ENCODE assay signal across 14 mouse cellular contexts in genomic region chr8:87918004-87918403, GRCm38 (mm10). TPM values are rescaled to one million over a fixed set of nuclear protein-coding genes. Genes with fewer than 3 reads are reported as not detected.
DNase-seq lines count a peak whose midpoint lies in the region; ATAC-seq and TF ChIP-seq lines count a peak whose summit lies in the region.
"Had no signal": no experiment of that assay in that cellular context is flagged by ENCODE, and none has a peak within 500 bp of the region (broad histone marks: within the 10 kb centered on the region; RNA-seq: fewer than 3 reads in every experiment).

No protein-coding gene starts in this region.

- no peaks in the 10 kb centered on the region for H3K27me3 ChIP-seq in embryonic facial prominence, embryonic 11.5 days (ENCODE audit: control insufficient read depth, insufficient read depth, low read length)
- H3K27me3 ChIP-seq in midbrain, embryonic 12.5 days = no peaks in the 10 kb centered on the region
- no peaks in the 10 kb centered on the region for H3K27me3 ChIP-seq in liver, embryonic 12.5 days (replicated peaks)
- H3K27me3 ChIP-seq: embryonic facial prominence, embryonic 15.5 days had no signal

- peak; percentile 31 to 32 for DNase-seq in left cerebral cortex, adult 2 months (ENCODE audit: extremely low spot score in 1 of 2, low spot score in 2 of 2)
- no peak for DNase-seq in left cerebral cortex, adult 8-10 months (ENCODE audit: low spot score in 2 of 2)
- DNase-seq in embryonic facial prominence, embryonic 11.5 days (ENCODE audit: low spot score) = no peak
- DNase-seq in gastrocnemius, postnatal 10 days = peak; percentile 58
- no peak for DNase-seq in urinary bladder, adult 18-20 months (ENCODE audit: low spot score in 2 of 2)
- DNase-seq in kidney, adult 18-20 months = no peak
- DNase-seq: heart, adult 18-20 months; spleen, adult 18-20 months had no signal

- H3K4me1 ChIP-seq in embryonic facial prominence, embryonic 11.5 days (ENCODE audit: control insufficient read depth, insufficient read depth, low read length) = peaks cover 10% of the 10 kb centered on the region
- H3K4me1 ChIP-seq in midbrain, embryonic 12.5 days = peaks cover 27% of the 10 kb centered on the region
- H3K4me1 ChIP-seq in liver, embryonic 12.5 days = peaks cover 6% of the 10 kb centered on the region; the same call in 1 of the 2 replicates

- ATAC-seq in embryonic facial prominence, embryonic 11.5 days (replicated peaks; ENCODE audit: insufficient number of reproducible peaks, low FRiP score, low TSS enrichment, low read depth) = no peak
- no peak for ATAC-seq in midbrain, embryonic 12.5 days (ENCODE audit: low FRiP score, low read depth)
- no peak for ATAC-seq in liver, embryonic 12.5 days

- H3K9me3 ChIP-seq in embryonic facial prominence, embryonic 11.5 days (replicated peaks; ENCODE audit: control insufficient read depth, low read length) = no peaks in the 10 kb centered on the region
- H3K9me3 ChIP-seq in midbrain, embryonic 12.5 days = no peaks in the 10 kb centered on the region
- H3K9me3 ChIP-seq in liver, embryonic 12.5 days (replicated peaks) = no peaks in the 10 kb centered on the region
- H3K9me3 ChIP-seq: embryonic facial prominence, embryonic 15.5 days had no signal

- H3K4me2 ChIP-seq in embryonic facial prominence, embryonic 11.5 days (ENCODE audit: low read depth, low read length) = no peak overlapping the region
- no peak overlapping the region for H3K4me2 ChIP-seq in midbrain, embryonic 12.5 days (replicated peaks)
- H3K4me2 ChIP-seq in liver, embryonic 12.5 days = no peak overlapping the region
- H3K4me2 ChIP-seq: embryonic facial prominence, embryonic 15.5 days had no signal

- intact Hi-C loops in left cerebral cortex, adult 2 months (cut with DNase I) = no loop called here

- no peak for TF ChIP-seq CTCF in left cerebral cortex, adult 2 months (IDR thresholded peaks at IDR 0.05)

- peak overlapping the region; percentile 26; the same call in 1 of the 2 replicates for H3K9ac ChIP-seq in embryonic facial prominence, embryonic 11.5 days (replicated peaks; ENCODE audit: low read length)
- H3K9ac ChIP-seq in midbrain, embryonic 12.5 days (replicated peaks) = no peak overlapping the region
- H3K9ac ChIP-seq in liver, embryonic 12.5 days = no peak overlapping the region
- H3K9ac ChIP-seq: embryonic facial prominence, embryonic 15.5 days; liver, embryonic 14.5 days had no signal

- H3K27ac ChIP-seq in left cerebral cortex, adult 2 months = no peak overlapping the region
- H3K27ac ChIP-seq in embryonic facial prominence, embryonic 11.5 days (replicated peaks; ENCODE audit: low read depth, low read length) = no peak overlapping the region
- H3K27ac ChIP-seq in midbrain, embryonic 12.5 days (replicated peaks) = peak overlapping the region; percentile 35
- H3K27ac ChIP-seq in liver, embryonic 12.5 days = no peak overlapping the region
- H3K27ac ChIP-seq: embryonic facial prominence, embryonic 15.5 days; kidney, postnatal 0 days; liver, embryonic 14.5 days had no signal

- no peak overlapping the region for H3K4me3 ChIP-seq in left cerebral cortex, adult 2 months
- H3K4me3 ChIP-seq in embryonic facial prominence, embryonic 11.5 days (ENCODE audit: low read depth, low read length) = no peak overlapping the region
- H3K4me3 ChIP-seq in midbrain, embryonic 12.5 days = no peak overlapping the region
- no peak overlapping the region for H3K4me3 ChIP-seq in liver, embryonic 12.5 days
- H3K4me3 ChIP-seq: embryonic facial prominence, embryonic 15.5 days had no signal

- no peaks in the 10 kb centered on the region for H3K36me3 ChIP-seq in embryonic facial prominence, embryonic 11.5 days (replicated peaks; ENCODE audit: control insufficient read depth, insufficient read depth, low read depth, low read length)
- H3K36me3 ChIP-seq in midbrain, embryonic 12.5 days = no peaks in the 10 kb centered on the region
- no peaks in the 10 kb centered on the region for H3K36me3 ChIP-seq in liver, embryonic 12.5 days
- H3K36me3 ChIP-seq: embryonic facial prominence, embryonic 15.5 days; G1E had no signal

- WGBS in embryonic facial prominence, embryonic 11.5 days = 53% methylated on average over 5 of the region's 5 CpGs
- WGBS in midbrain, embryonic 12.5 days = 63% methylated on average over 5 of the region's 5 CpGs
- WGBS in liver, embryonic 12.5 days (ENCODE audit: insufficient replicate concordance) = 48% methylated on average over 5 of the region's 5 CpGs

RNA-seq across cellular contexts. Expression of gene Zfp423, which starts 41.4 kb away (rescaled TPM):
- total RNA-seq in left cerebral cortex, adult 2 months (2021) = 10 to 100 TPM; 25.4 to 32.6 TPM
- 10 to 100 TPM; 30.7 to 35.6 (median 33.9) TPM for total RNA-seq in left cerebral cortex, adult 8-10 months (2022)
- polyA plus RNA-seq in embryonic facial prominence, embryonic 11.5 days (2014; fragmentation: Nextera tagmentation; extraction: Ambion mirVana) = 25.4 and 30.4 TPM in 2 replicates
- total RNA-seq in gastrocnemius, postnatal 10 days (2021) = 10 to 100 TPM; 20.7 to 23.5 TPM
- polyA plus RNA-seq in midbrain, embryonic 12.5 days (2016; fragmentation: Nextera tagmentation; extraction: Ambion mirVana) = 47.9 and 60.8 TPM in 2 replicates
- 2.1 and 2.5 TPM in 2 replicates for polyA plus RNA-seq in liver, embryonic 12.5 days (2016; fragmentation: Nextera tagmentation; extraction: Ambion mirVana)
- total RNA-seq: G1E had no signal
- polyA plus RNA-seq: G1E had no signal

Comparison
In these comparisons a context has a peak if more than half of its experiments do, and no peak if none do; other contexts are left out.
1. DNase-seq: peak in left cerebral cortex, adult 2 months (2 of 2) and gastrocnemius, postnatal 10 days (single experiment); none in left cerebral cortex, adult 8-10 months (0 of 2), embryonic facial prominence, embryonic 11.5 days (single experiment), urinary bladder, adult 18-20 months (0 of 2) and kidney, adult 18-20 months (single experiment).